Mouse (Mus musculus) forelimb bud, embryonic 11.5 days (tissue): ENCODE measurements at regions not wholly inside any gene's neighbourhood (a gene's known extent, or its start where the extent isn't known, plus 50 kb on each side); places are given as distances from the start of the nearest gene placed in this dataset.
"Not testable (repeated sequence)": the region's sequence is repeated elsewhere in the genome, so short reads cannot be mapped to it uniquely, and the experiment has no call there.

ENCODE experiments used
- DNase-seq: peaks from one replicate; pipeline ENCODE4 v3.0.0-alpha.2; 2012; ENCODE audit warnings: low read depth, low spot score

- DNase-seq, result no peak
Observed at GRCm38 (mm10) chr1:30751138-30751907, 122.4 kb downstream of the Phf3 start.

GRCm38 (mm10) chr1:30741955-30742354 is 131.8 kb downstream of the Phf3 start:
- no peak for DNase-seq

GRCm38 (mm10) chr1:30740831-30741230 is 132.9 kb downstream of the Phf3 start:
- no peak for DNase-seq

- no peak for DNase-seq
Observed at GRCm38 (mm10) chr1:30721519-30721918, 152.2 kb downstream of the Phf3 start.

GRCm38 (mm10) chr1:30720829-30721228 is 152.9 kb downstream of the Phf3 start:
- DNase-seq, result no peak

GRCm38 (mm10) chr1:30718578-30718977 is 155.1 kb downstream of the Phf3 start:
- no peak for DNase-seq

GRCm38 (mm10) chr1:30716346-30716745 is 157.4 kb downstream of the Phf3 start:
- DNase-seq, result no peak

- no peak for DNase-seq
Observed at GRCm38 (mm10) chr1:30701116-30701515, 172.6 kb downstream of the Phf3 start.

- DNase-seq, result peak; percentile 43
Observed at GRCm38 (mm10) chr1:30700399-30701081, 173.2 kb downstream of the Phf3 start.

- no peak for DNase-seq
Observed at GRCm38 (mm10) chr1:30696342-30696741, 177.4 kb downstream of the Phf3 start.

- no peak for DNase-seq
Observed at GRCm38 (mm10) chr1:30685318-30685717, 188.4 kb downstream of the Phf3 start.

GRCm38 (mm10) chr1:30683889-30684288 is 189.8 kb downstream of the Phf3 start:
- no peak for DNase-seq

GRCm38 (mm10) chr1:30639807-30640206 is 233.9 kb downstream of the Phf3 start:
- no peak for DNase-seq

GRCm38 (mm10) chr1:30632760-30633159 is 241.0 kb downstream of the Phf3 start:
- no peak for DNase-seq

GRCm38 (mm10) chr1:30627796-30628195 is 245.9 kb downstream of the Phf3 start:
- DNase-seq, result not testable (repeated sequence)

- DNase-seq, result no peak
Observed at GRCm38 (mm10) chr1:30595122-30595730, 278.5 kb downstream of the Phf3 start.

- DNase-seq, result no peak
Observed at GRCm38 (mm10) chr1:30594036-30594435, 279.7 kb downstream of the Phf3 start.

GRCm38 (mm10) chr1:30590721-30591120 is 283.0 kb downstream of the Phf3 start:
- no peak for DNase-seq

- DNase-seq, result no peak
Observed at GRCm38 (mm10) chr1:30588885-30589284, 284.8 kb downstream of the Phf3 start.

- no peak for DNase-seq
Observed at GRCm38 (mm10) chr1:30588336-30588735, 285.4 kb downstream of the Phf3 start.

GRCm38 (mm10) chr1:30584806-30585205 is 288.9 kb downstream of the Phf3 start:
- peak; percentile 61 for DNase-seq

- DNase-seq, result no peak
Observed at GRCm38 (mm10) chr1:30583860-30584259, 289.9 kb downstream of the Phf3 start.

- no peak for DNase-seq
Observed at GRCm38 (mm10) chr1:30564757-30565156, 309.0 kb downstream of the Phf3 start.
